Mouse (Mus musculus) CD4-positive helper T cell, adult 2 months (primary cell): ENCODE data around the gene Hnf4a.

Experiments
- DNase-seq: peaks from one replicate; pipeline ENCODE4 v3.0.0-alpha.2; 2012; ENCODE audit warnings: low read depth, missing footprints, low spot score

The Hnf4a gene

DNA sequence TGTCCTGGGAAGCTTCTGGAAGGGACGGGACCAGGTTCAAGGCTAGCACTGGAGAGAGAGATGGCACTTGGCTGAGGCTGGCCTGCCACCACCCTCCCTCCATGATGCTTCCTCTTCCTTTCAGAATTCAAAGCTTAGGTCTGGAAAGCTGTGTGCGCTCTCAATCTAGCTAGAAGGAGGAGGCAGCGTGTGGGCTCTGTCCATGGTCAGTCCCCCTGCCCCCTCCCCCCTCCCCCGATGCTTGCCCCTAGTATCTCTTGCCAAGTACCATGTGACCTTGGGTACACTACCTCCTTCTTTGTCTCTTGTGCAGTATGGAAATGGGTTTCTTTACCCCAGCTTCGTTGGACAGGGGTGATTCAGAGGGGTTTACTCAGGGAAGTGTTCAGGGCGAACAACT lies 42.2 kb downstream of the Hnf4a start:
- DNase-seq = no peak

DNA sequence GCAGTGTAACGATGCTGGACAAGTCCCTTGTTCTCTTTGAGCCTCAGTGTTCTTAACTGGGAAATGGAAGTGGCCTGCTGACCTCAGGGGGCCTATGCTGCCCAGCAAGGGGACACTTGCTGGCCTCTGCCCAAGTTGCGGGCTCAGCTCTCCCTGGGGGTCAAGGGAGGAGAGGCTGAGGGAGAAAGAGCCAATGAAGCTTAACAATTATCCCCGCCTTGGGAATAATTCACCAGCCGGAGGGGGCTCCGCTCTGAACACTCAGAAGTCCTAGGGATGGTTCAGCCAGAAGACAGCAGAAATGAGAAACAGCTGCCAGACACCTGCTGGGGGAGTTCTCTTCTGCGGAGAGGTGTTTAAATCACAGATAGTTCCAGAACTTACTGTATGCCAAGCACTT lies 43.2 kb downstream of the Hnf4a start:
- DNase-seq = no peak

DNA sequence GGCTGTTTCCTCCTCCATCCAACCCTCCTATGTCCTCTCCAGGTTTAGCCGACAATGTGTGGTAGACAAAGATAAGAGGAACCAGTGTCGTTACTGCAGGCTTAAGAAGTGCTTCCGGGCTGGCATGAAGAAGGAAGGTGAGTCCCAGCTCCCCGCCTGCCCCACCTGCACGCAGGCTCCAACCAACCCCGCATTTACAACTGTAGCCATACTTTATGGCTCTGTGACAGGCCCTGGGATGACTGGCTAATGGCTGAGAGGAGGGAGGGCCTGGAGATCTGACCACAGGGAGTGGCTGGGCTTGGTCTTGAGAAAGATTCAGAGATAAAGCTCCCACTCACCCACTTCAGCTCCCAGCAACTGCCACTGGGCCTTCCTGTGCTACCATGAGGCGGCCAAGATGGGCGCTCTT lies 45.9 kb downstream of the Hnf4a start:
- no peak for DNase-seq

DNA sequence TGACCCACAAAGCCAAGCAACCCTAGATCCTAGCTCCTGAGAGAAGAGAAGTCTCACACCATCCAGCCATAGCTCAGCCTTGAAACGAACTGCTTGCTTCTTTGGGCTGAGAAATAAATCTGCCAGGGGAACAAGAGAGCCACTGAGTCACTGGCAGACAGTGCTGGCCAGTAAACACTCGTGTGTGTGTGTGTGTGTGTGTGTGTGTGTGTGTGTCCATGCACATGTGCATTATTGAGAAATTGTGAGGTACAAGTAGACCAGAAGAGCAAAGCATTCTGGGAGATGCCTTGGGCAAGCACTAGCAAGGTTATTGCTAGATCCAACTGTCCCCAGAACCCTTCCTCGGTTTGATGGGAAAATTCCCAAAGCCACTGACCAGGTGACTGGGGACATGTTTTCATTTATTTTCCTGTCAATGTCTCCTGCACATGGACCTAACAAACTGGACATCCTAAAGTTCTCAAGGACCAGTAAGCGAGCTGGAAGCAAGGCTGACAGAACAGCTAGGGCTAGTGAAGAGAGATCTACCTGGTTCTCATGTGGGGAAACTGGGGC lies 47.9 kb downstream of the Hnf4a start:
- DNase-seq = no peak

DNA sequence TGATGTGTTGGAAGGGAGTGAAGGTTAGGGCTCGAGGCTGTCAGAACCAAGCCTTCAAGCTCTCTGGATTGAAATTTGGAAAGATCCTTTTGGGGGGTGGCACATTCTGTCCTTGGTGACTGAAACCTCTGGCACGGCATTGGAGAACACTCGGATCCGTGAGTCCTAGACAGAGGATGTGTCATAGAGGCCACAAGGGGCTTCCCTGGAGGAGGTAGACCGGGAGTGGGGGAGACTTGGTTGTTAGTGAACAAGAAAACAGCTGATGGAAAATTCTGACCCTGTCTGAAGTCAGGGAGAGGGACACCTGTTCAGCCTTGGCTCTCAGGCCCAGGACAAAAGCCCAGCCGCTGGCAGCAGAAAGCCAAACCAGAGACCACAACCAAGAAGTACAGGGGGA lies 48.4 kb downstream of the Hnf4a start:
- DNase-seq = no peak

DNA sequence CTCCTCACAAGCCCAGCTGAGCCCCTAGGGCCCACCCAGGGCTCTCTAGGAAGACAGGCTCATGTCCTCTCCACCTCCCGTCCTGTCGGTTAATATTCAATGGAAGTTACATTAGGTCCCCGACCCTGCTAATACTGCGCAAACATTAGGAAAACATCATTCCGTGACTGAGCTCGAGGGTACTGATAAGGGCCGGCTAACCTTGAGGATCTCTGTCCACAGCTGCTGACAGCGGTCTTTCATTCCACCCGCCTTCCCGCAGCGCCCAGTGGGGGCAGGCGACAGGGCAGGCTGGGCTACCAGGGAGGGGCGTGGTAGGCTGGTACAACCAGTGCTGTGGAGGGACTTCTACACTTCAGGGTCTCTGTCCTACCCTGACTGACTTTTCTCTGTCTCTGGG lies 48.8 kb downstream of the Hnf4a start:
- DNase-seq = no peak

DNA sequence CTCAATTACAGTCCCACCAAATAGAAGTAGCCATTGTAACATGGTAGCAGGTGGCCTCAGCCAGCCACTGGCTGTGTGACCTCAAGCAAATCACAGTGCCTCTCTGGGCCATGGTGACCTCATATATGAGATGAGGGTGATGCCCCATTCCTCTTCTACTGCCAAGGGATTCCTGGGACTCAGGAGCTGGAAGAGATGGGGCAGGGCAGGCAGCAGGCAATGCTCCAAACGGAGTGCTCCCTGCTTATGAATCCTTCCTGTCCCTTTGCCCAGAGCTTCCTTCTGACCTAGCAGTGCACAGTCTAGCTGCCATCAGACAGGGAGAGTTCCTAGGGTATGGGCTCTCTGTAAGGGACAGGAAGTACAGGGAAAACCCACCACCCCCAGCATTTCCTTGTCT lies 51.9 kb downstream of the Hnf4a start:
- no peak for DNase-seq

DNA sequence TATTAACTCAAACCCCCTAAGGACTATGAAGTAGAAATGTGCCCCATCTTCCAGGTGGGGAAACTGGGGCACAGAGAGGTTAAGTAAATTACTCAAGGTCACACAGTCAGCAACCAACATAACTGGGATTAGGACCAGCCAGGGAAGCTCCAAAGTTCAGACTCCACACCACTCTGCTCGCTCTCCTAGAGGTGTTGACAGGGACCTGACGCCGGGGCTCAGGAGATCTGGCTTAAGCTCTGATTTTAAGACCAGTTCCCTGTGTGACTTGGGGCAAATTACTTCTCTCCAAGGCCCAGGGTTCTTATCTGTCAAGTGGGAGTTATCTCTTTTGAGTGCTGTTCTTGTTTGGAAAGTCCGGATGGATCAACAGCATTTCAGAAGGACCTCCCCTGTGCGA lies 52.6 kb downstream of the Hnf4a start:
- no peak for DNase-seq

DNA sequence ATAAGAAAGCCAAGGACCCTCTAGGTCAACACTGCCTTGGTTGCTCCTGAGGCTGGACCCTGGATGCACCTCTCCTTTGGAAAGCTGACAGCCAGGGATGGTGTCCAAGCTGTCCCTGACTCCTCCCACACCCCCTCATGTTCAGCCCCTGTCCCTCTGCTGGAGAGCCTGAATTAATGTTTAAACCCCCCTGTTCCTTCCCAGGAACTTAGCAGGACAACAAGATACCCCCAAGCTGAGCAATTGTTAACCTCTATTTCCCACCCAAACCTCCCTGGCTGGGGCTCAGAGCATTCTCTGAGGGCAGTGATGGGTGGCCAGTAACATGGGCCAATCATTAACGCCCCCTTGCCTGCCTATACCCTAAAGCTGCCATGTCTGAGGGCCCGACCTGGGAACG lies 53.6 kb downstream of the Hnf4a start:
- no peak for DNase-seq

DNA sequence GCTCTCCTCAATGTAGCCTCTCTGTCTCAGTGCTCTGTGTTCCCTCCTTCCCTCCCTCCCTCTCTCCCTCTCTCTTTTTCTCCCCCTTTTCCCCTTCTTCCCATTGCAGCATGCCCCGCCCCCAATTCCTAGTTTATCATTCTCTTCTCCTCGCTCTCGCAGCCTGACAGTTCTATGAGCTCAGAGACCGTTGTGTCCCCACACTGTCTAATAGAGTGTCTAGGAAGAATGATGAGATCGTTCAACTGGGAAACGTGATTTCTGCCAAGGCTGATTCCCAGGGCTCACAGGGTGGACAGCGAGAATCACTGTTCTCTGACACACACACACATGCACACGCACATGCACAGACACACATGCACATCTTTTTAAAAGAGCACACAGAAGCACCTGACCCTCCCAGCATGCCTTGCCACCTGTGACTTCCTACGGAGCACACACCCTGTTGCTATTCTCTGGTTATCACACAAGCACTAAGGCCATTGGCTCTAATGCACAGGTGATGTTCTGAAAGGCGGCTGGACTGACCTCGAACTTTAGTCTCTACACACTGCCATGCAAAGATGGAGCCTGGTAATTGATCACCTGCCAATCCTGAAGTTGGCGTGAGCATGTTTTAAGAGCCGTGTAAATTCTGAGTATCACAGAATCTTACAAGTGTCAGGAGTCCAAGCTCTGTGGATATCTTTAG lies 54.8 kb downstream of the Hnf4a start:
- no peak for DNase-seq

DNA sequence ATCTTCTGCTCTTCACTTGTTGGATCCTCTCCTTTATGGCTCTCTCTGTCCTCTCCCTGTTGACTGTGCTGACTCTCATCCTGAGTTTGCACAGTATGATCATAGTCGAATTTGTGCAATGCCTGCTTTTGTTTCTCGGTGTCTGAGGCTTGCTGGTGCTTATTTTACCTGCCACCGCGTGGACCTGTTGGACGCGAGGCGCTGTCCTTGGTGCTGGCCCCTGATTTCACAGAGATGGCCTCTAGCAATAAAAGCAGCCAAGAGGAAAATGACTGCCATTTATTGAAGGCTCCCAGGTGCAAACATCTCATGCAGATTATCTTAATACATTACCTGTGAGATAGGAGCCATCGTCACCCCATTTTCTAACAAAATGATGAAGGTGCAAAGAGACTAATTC lies 58.0 kb downstream of the Hnf4a start:
- no peak for DNase-seq

DNA sequence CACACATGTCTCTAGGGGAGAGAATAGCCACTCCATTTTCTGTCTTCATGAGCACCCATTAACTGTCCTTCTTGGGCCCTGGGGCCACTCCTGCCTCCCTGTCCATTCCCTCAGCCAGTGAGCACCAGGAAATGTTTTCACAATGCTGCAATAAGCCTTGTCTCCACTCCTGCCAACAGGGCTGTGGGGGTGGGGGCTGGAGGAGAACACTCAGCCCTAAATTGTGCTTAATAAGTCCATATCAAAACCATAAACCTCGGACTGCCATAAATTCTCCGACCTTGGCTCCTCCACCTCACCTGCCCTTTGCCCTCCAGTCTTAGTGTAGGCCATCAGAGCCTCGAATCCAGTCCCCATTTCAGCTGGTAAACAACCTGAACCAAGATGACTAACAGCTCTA lies 67.7 kb downstream of the Hnf4a start:
- DNase-seq = no peak

DNA sequence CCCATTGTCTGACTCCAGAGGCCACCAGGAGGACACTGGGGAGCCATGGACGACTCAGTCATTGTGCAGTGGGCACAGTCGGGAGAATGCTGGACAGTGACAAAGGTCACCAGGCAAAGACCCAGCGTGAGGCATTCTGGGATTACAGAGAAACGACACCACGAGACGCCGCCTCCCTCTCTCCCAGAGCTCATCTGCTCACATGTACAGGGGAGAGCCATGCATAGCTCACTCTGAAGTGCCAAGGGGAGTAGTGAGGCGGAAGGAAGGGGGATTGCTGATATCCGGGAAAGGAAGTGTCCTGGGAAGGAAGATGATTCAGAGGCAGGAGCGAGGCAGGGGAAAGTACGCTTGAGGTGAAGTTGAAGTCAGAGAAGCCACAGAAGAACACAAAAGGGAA lies 68.6 kb downstream of the Hnf4a start:
- DNase-seq = no peak

DNA sequence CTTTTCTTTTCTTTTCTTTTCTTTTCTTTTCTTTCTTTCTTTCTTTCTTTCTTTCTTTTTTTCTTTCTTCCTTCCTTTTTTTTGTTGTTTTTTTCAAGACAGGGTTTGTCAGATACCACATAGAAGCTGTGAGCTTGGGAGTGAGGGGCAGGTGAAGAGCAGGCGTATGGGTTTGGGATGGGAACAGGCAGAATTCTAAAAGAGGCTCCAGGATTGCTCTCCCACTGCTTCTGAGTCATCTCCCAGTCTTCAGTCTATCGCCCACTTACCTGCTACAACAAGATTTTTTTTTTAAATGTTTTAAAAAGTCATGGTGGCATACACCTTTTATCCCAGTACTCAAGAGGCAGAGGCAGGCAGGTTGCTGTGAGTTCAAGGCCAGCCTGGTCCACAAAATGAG lies 71.4 kb downstream of the Hnf4a start:
- DNase-seq = no peak

DNA sequence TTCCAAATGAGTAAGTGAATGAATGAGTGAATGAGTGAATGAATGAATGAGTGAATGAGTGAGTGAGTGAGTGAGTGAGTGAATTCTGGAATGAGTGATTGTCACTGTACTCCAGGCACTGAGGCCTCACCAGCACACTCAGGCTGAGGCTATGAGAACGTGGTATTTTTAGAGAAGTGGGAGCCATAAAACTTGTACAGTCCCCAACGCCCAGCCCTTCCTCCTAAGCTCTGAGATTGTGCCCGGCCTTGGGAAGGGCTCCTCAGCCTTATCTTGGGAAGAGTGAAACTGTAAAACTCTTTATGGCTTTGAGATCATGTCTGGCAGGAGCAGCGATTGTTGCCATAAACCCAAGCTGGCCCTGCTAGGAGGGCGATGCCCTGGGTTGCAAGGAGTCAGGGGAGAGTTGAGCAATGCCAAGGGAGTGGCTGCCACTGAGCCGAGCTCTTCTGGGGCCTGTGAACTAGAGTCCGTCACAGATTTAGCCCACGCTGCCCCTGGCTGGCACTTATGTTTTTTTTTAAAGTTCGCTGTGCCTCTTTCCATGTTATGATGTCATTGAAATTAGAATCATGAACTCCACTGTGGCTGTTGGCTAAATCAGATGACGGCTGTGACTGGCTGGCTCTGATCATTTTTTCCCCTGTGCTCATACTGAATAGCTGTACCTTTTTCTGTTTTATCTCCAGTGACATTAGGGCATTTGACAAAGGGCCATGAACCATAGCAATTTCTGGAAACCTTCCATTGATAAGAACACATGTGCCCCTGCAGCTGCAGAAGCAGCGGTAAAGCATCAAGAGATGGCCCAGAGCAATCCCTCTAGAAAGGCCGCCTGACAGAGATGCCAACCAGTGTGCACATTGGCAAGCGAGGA lies 73.7 kb downstream of the Hnf4a start:
- no peak for DNase-seq

DNA sequence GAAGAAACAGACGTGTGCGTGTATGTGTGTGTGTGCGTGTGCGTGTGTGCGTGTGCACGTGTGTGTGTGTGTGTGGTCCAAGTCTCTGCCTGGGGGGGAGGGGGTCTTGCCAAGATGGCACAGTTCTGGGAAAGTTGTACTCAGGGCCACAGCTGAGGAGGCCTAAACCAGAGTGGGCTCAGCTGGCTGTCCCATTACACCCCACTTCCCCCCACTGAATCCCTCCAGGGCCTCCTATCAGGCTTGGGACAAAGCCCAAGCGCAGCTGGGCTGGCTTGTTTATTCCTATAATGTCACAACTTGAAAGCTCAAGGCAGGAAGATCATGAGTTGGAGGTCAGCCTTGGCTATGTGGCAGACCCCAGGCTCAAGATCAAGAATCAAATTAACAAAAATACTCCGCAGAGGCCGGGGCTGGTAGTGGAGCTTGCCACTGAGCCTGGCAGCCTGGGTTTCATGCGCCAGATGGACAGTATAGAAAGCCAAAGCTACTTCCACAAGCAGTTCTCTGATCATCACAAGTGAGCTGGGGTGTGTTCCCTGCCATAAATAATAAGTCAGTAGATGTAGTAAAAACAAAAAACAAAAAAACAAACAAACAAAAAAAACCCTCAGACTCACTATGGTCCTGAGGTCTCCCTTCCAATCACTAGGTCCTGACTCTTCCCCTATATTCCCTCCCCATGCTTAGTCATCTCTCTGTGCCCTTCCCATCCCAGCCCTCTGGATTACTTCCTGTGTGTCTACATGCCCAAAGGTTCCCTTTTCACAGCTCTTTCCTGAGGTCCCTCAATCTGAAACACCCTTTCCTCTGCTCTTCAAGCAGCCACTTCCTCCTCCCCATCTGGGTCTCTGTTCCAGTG lies 76.8 kb downstream of the Hnf4a start:
- DNase-seq = no peak

DNA sequence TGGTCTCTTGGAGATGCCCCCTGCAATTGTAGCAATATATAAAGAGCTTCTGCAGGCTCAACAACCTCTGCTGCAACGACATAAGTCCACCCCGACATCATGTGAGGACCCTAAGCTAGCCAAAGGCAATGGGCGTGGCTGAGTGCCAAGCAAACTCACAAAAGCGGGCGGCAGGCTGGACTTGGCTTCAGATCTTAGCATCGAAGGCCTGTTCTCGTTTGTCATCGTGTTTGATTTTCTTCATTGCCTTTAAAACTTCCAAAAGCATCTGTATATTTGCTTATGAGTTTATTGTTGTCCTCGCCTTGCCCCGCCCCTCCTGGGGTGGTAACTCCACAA lies 77.4 kb downstream of the Hnf4a start:
- no peak for DNase-seq

DNA sequence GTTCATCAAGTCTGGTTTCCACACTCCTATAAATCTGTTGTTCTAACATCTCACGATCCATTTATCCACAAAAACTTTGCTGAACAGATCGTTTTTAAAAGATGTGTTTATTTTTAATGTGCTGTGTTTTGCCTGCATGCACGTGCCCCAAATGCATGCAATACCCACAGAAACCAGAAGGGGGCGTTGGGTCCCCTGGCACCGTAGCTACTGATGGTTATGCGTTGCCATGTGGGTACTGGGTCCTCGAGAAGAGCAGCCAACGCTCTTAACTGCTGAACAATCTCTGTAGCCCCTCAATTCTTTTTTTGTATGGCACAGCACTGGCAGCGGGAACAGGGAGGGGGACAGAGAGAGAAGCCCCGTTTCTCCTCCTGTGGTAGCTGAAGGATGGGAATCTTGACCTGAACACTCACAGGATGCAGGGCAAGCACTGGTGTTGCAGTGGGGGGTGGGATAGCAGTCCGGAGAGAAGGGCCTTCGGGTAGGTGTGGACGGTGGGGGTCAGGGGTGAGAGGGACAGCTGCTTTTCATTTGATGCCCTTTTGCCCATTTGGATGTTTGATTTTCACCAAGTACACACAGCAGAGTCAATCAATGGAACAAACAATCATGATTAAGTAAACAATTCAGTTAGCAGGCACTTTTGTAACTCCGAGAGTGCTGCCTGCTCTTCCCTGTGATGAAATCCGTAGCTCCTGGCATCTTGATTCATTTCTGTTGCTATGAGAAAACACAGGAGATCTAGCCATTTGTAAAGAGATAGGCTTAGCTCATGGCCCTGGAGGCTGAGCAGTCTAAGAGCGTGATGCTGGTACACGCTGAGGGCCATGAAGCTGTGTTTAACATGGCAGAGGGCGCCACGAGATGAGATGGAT lies 80.0 kb downstream of the Hnf4a start:
- DNase-seq = peak; percentile 50

DNA sequence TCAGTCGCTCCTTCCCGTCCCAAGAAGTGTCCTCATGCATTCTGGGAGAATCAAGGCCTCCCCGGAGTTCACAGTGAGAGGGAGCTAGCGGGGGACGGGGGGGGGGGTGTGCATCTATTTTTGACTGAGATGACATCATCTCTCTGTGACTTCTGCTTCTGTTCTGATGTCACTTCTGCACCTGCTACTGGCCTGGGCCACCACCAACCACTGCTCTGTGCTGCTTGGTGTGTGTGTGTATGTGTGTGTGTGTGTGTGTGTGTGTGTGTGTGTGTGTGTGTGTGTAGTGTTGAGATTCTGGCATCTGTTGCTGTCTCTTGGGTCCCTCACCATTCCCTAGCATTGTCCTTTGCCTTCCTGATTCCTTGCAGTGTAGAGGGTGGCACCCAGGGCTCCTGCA lies 80.9 kb downstream of the Hnf4a start:
- DNase-seq = no peak

DNA sequence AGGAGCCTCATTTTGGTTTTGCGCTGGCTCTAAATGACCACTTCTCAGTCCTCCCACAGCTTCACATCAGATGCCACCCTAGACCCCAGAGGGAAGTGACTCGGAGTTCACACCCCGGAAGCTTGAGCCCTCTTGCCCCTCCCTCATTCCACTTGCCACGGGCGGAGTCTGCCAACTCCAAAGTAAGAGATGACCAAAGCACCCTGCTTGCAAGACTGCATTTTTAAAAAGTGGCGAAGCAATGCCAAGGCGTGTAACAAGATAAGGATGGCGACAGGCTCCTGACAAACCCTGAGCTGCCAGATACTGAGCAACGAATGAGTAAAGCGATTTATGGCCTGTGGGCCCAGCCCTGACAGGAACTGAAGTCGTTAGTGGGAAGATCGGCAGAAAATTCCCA lies 83.6 kb downstream of the Hnf4a start:
- no peak for DNase-seq

DNA sequence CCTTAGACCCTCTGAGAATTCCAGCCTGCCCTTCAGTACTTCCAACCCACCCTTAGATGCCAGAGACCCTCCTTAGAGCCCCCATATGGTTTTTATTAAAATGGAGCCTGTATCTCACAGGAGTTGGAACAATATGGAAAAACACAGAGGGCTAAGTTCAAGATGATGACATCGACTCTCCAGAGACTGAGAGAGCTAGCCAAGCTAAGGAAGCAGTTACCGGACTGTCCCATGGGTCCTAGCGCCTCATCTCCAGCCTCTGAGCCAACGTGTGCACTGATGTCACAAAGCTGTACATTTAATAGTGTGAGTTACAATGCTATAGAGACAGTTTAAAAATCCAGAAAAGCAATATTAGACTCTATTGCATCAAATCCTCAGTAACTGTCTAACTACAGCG lies 84.4 kb downstream of the Hnf4a start:
- no peak for DNase-seq
